Mouse (Mus musculus) heart, postnatal 0 days (tissue): ENCODE data around the gene Lkaaear1.

Source experiments
- CTCF ChIP-seq: IDR thresholded peaks from 2 replicates; pipeline ENCODE4 v1.5.1; 2016; ENCODE audit warnings: antibody characterized with exemption, control low read depth, low read depth
- EP300 ChIP-seq: IDR thresholded peaks from 2 replicates; pipeline ENCODE4 v1.6.1; 2016; ENCODE audit warnings: antibody characterized with exemption, low read depth

DNA sequence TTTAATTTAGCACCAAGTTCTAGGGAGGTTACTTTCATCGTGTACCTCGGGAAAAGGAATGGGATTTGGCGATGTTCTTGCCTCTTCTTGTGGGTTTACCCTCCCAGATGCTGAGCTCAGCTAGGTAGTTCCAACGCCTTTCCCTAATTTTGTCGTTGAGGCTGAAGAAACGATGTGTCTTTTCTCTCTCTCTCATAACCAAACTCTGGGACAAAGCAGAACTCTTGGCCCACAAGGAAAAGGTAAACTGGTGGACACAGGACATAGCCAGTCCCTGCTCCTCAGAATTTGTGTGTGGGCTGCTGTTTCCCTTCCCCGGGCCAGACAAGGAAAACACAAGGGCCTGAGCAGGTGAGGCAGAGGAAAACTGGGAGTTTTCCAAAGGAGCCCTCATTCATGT lies 26.3 kb downstream of the Lkaaear1 start:
- no peak for TF ChIP-seq CTCF
- no peak for TF ChIP-seq EP300
